Mouse (Mus musculus) CD4-positive, CD25-positive, alpha-beta regulatory T cell, adult 2 months (primary cell): Measurements from ENCODE around the gene Ntsr1.

Source experiments
- DNase-seq: peaks from one replicate; pipeline ENCODE4 v3.0.0-alpha.2; 2012; ENCODE audit warnings: low read depth, low spot score

Gene Ntsr1

DNA sequence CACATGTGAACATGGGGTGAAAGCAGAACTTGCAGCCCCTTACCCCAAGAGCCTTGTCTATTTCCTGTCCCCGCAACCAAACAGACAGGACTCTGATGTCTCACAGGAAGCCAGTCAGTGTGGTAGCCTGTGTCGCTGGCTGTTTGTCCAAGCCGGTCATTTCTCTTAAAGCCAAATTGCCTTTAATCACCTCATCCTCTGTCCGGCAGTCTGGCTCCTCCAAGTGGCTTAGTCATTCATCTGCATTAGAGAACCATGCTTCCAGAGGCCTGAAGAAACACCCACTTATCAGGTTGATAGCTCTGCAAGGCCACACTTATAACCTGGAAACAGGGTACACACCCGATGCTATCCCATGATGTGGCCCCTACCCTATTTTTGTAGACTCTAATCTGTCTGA is 62.4 kb downstream of the Ntsr1 start:
- no peak for DNase-seq

DNA sequence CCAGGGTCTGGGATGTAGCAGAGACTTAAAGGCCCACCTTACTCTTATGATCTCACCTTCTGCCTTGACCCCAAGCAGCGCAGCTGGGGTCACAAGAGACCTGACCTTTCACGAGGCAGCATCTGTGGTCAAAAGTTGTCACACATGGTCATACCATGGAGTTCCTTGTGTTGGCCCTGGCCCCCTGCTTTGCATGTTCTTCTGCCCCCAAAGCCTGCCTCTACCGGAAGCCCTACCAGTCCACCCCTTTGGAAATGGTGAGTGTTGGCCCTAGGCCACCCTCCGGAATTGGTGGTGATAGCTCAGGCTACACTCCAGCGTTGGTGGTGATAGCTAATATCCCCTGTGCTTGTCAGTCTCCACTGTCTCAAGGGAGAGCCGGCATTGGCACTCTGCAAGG is 63.5 kb downstream of the Ntsr1 start:
- DNase-seq, result no peak

DNA sequence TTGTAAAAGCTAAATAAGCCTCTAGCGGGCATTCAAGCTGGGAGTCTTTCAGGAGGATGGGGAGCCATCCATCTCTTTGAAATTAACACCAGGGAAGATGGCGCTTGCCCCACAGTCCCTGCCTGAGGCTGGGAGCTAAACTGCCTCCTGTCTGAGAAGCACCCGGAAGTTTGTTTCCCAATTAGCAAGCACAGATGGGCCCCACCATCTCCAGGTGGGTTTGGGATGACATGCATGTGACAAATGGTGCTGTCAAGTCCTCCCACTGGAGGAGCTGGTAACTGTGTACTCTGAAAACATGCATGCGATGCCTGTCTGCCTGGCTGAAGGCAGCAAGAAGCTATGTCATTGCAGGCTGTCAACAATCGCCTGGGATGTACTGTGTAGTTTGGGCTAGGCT is 64.1 kb downstream of the Ntsr1 start:
- DNase-seq, result no peak

DNA sequence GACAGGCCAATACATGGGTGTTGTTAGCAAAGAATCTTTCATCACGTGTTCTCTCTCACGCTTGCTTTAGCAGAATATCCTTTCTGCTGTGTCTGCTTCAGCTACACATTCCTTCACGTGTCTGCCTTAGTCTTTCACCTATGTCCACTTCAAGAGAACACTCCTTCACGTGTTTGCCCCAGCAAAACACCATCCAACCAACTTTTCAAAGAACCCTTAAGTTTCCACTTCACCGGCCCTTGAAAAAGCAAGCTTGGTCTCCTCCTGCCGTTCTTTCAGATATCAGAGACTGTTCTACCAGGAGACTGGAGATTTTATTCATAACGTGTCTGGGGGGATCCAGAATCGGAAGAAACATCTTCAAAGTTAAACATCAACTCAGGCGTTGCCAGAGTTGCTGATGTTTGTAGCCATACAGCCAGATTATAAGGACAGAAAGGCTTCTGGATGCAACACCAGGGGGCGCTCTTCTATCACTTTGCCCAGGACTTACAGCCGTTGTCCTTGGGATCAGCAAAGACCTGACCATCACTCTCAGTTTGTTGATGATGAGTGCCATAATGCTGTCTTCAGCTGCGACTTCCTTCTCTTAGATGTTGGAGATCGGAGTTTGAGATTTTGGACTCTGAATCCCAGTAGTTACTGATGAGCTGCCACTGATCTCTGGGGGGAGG is 66.6 kb downstream of the Ntsr1 start:
- peak; percentile 85 for DNase-seq

DNA sequence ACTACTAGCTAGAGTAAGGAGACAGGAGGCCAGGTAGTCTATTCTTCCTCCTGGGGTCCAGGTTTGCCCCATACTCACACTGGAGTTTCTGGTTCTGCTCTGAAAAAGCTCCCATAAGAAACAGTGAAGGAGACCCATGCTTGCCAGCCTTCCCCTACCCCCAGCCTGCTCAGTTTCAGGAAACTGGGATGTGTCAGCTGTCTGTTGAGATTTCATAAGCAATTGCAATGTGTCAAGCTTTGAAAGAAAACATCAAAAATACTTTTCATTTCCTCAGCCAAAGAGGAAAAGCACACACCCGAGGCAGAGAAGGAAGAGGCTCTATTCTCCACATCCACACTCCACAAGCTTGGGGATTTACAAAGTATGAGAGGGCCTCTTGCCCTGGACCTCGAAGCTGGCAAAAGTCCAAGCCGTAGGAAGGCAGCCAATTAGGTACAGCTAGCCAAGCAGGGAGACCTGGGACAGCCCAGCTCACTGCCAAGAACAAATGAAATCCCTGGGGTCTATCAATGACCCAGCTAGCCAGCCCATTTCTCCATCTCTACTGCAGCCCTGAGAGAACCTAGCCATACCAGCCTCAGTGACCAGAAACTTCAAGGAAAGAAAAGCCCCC is 69.4 kb downstream of the Ntsr1 start:
- DNase-seq, result no peak

DNA sequence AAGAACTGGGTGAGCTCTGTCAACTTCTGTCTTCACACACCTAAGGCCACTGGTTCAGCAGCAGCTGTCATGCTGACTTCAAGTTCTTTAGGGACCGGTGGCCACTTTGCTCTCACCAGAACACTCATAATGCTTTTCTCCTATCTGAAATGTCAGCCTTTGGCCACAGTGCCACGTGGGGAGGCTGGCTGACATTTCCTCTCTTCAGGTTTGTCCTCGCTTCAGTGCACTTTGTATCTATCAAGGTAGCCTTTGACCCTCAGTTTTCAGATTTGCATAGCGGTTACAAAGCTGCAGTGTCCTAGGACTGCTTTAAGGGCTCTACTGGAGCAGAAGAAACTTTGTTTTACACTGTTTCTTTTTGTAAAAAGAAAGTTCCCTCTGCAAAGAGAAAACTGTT is 76.7 kb downstream of the Ntsr1 start:
- DNase-seq, result no peak

DNA sequence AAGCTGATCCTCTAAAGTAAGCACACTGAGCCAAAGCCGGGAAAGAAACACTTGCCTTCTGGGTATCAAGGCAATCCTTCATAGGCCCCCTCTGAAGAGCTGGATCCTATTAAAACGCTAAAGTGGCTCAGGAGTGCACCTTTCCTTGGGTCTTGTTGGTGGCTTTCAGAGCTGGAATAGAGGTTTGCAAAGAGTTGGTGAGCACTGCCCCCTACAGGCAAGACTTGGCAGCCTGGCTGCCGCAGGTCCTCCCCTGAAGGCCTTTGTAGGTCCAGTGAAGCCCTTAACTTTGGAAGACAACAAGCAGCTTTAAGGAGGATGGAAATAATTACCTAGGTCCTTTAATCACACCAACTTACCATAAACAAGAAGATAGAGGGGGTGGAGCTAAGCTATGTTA is 78.9 kb downstream of the Ntsr1 start:
- peak; percentile 87 for DNase-seq

DNA sequence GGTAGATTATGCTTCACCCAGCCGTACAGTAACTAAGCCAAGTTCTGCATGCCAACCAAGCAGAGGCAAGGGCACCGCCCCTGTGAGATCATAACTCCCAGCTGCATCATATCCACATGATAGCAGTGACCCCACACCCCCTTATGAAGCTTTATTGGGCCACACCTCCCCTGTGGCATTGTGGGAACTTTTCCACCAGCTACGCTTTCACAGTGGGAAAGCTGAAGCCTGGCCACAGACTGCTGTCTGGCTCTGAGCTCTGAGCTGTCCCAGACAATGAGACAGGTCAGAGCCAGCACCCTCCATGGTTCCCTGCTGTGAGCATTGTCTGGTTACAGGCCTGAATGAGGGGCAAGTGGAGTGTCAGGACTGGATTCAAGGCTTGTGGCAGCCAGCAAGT is 81.2 kb downstream of the Ntsr1 start, which contains the start of gene Mrgbp:
Mrgbp (plus strand) TSS at position 303 of the 400 bp plus-strand sequence.
- DNase-seq, result no peak

DNA sequence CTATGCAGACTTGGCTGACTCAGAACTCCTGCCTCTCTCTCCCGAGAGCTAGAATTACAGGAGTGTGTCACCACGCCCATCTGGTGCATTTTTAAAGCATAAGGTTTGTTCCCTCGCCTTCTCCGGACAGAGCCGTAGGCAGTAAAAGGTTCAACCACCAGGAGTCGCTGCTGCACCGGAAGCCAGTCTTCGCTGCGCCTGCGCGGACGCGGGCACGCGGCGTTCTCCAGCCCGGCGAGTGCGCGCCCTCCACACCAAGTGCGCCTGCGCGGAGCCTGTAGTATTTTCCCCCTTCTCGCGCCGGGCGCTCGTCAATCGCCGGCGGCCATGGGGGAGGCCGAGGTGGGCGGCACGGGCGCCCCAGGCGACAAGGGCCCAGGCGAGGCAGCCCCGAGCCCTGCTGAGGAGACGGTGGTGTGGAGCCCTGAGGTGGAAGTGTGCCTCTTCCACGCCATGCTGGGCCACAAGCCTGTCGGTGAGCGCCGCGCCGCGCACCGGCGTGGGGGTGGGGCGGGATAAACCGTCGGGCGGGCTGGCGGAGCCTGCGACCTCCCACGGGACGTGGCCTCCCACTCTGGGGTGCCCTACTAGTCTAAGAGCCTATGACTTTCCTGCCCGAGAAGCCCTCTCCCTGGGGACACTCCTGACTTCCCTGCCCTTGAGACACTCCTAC is 82.8 kb downstream of the Ntsr1 start:
- DNase-seq, result peak; percentile 98

DNA sequence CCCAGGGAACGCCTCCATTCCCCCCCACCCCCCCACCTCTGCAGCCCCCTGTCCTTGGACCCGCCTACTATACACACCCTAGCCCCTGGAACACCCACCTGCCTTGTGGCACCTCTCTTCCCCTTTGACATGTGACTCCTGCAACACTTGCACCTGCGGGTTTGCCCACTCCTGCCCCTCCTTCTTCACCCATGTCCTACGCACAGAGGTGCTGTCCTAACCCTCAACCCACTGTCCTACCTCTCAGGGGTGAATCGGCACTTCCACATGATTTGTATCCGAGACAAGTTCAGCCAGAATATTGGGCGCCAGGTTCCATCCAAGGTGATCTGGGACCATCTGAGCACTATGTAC is 83.4 kb downstream of the Ntsr1 start:
- DNase-seq, result peak; percentile 41

DNA sequence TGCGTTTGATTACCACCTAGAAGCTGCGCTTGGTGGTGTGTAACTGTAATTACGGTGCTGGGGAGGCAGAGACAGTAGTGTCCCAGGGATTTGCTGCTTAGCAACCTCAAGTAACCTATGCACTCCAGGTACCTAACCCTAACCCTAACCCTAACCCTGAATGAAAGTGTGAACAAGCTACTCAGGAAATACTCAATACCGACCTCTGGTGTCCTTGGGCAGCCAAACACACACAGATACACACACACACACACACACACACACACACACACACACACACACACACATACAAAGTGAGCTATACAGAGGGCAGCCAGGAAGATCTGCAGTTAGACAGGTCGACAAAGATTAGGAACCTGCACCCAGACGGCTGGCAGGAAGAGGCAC is 89.0 kb downstream of the Ntsr1 start:
- DNase-seq, result peak; percentile 64

DNA sequence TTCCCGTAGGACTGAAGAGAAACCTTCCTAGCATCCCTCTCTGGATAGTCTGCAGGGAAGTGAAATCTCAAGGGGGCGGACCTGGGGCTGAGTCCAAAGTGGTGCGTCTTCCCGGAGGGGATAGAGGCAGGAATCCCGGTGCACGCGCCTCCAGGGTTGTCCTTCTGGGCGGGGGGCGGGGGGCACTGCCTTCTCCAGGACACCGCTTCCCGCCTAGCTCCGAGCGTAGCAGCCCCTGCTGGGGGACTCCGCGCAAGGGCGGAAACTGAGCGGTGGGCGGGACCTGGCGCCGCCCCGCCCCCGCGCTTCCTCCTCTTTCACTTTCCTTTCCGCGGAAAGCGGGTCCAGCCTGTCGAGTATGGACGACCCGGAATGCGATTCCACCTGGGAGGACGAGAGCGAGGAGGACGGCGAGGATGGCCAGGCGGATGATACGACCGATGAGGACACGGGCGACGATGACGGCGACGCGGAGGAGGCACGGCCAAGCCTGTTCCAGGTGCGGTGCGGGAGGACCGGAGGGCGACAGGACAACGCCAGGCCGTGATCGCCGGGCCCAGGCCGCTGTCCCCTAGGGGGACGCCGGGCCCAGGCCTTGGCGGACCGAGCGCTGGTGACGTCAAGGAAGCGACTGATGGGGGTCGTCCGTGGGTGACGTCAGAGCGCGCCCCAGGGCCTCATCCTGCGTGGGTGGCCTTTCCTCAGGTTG is 89.5 kb downstream of the Ntsr1 start, which contains the start of gene Ogfr:
Ogfr (plus strand) TSS at position 123 of the 709 bp plus-strand sequence.
- DNase-seq, result peak; percentile 93
